Mouse (Mus musculus): ENCODE data around the gene Cdh5.

DNA sequence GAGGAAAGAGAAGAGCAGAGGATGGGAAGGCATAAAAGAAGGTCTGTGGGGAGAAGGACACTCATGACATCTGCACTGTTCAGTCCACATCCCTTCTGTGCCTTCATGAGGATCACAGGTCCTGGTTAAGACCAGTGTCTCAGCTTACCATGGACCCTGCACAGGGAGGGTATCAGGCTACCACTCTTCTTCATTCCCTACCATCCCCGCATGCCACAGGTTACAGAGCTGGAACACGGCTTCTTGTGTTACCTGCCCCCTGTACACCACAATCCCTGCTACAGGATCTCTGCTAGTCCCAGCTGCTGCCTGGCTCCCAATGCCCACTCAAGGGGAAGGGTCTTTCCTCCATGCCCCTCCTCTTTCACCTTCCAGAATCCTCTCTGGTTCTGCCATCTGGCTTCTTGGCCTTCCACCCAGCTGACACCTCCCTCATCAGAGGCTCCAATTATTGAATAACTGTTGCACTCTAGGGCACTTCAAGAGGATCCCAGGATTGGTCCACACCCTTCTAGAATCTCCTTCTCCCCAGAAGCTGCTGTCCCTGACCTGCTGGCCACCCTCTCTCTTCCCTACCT is 21.7 kb downstream of the Cdh5 start:
- TF ChIP-seq CTCF (IDR thresholded peaks at IDR 0.05; ENCODE audit: borderline replicate concordance, insufficient read depth, low read length) (no peak), POLR2A (IDR thresholded peaks at IDR 0.05; ENCODE audit: low read depth, low read length) (no peak)
